8 mouse cellular contexts compared by ENCODE assay signal in the genomic region with DNA sequence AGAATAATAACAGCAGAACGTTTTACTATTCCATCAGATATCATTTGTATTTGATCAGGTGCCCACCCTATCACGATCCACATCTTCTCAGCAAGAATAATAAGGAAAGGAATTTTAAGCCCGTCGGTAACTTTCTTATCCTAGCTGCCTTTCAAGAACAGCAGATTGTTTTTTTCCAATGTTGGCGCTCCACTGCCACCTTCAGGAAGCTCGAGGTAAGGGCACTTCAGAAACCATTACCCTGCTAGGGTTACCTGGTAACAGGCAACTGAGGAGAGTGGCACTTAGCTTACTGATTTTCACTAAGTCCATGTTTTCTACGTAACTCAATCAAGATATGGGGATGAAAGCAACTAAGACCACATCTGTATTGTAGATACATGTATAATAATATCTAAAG.
DNase-seq lines count a peak whose midpoint lies in the region; ATAC-seq and TF ChIP-seq lines count a peak whose summit lies in the region.

No protein-coding gene starts in this region.

- H3K36me3 ChIP-seq in lung, embryonic 14.5 days (ENCODE audit: insufficient read depth), result no peaks in the 10 kb centered on the region

- no peak for ATAC-seq in lung, embryonic 14.5 days (ENCODE audit: insufficient read depth)
- no peak for ATAC-seq in inflammation-experienced regulatory T-cells, adult 6 months

- H3K27ac ChIP-seq in lung, embryonic 14.5 days (ENCODE audit: low read depth), result no peak overlapping the region

- H3K4me2 ChIP-seq in lung, embryonic 14.5 days, result no peak overlapping the region

- no peaks in the 10 kb centered on the region for H3K9me3 ChIP-seq in lung, embryonic 14.5 days (ENCODE audit: low read depth, low read length)

- TF ChIP-seq CTCF in lung, embryonic 14.5 days (IDR thresholded peaks at IDR 0.05; ENCODE audit: low read depth), result peak; percentile 69

- peak; percentile 59 to 60 for DNase-seq in cerebellum, postnatal 14 days
- DNase-seq in cerebellum, postnatal 4 days (ENCODE audit: low spot score in 2 of 2), result no peak
- DNase-seq in lung, embryonic 14.5 days, result peak; percentile 76
- no peak for DNase-seq in lung, adult 18-20 months
- peak; percentile 7 for DNase-seq in c-Kit-positive CD71-positive TER-119-positive erythroid progenitor cells, embryonic 14.5 days (ENCODE audit: low spot score)
- peak; percentile 38 to 62 for DNase-seq in kidney, adult 8-10 months
- no peak for DNase-seq in left cerebral cortex, adult 8-10 months (ENCODE audit: low spot score in 2 of 2)

- H3K4me1 ChIP-seq in lung, embryonic 14.5 days (ENCODE audit: insufficient read depth), result no peaks in the 10 kb centered on the region

- no peaks in the 10 kb centered on the region for H3K27me3 ChIP-seq in lung, embryonic 14.5 days (ENCODE audit: insufficient read depth, low read length)

- H3K4me3 ChIP-seq in lung, embryonic 14.5 days (ENCODE audit: low read depth, low read length), result no peak overlapping the region

- 25% methylated on average over 7 of the region's 7 CpGs for WGBS in lung, embryonic 14.5 days

- no peak overlapping the region for H3K9ac ChIP-seq in lung, embryonic 14.5 days

Comparison
In these comparisons a context has a peak if more than half of its experiments do, and no peak if none do; other contexts are left out.
1. DNase-seq: peak in cerebellum, postnatal 14 days (2 of 2), lung, embryonic 14.5 days (single experiment), c-Kit-positive CD71-positive TER-119-positive erythroid progenitor cells, embryonic 14.5 days (single experiment) and kidney, adult 8-10 months (2 of 2); none in cerebellum, postnatal 4 days (0 of 2), lung, adult 18-20 months (0 of 2) and left cerebral cortex, adult 8-10 months (0 of 2).